Comparison of ENCODE assay signal across 18 mouse cellular contexts in the genomic region with DNA sequence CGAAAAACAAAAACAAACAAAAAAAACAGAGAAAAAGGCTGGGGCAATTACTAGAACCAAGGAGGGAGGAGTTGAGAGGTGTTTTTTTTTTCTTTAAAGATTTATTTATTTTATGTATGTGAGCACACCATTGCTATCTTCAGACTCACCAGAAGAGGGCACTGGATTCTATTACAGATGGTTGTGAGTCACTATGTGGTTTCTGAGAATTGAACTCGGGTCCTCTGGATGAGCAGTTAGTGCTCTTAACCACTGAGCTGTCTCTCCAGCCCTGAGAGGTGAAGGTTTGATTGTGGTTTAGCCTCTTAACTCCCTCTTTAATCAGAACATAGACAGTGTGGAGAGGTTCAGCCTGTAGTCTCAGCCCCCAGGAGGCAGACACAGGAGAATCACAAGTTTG. TPM values are rescaled to one million over a fixed set of nuclear protein-coding genes. Genes with fewer than 3 reads are reported as not detected.
DNase-seq lines count a peak whose midpoint lies in the region; ATAC-seq and TF ChIP-seq lines count a peak whose summit lies in the region.
"Had no signal": no experiment of that assay in that cellular context is flagged by ENCODE, and none has a peak within 500 bp of the region (broad histone marks: within the 10 kb centered on the region; RNA-seq: fewer than 3 reads in every experiment).

No protein-coding gene starts in this region.

- no peaks in the 10 kb centered on the region for H3K27me3 ChIP-seq in forebrain, postnatal 0 days (ENCODE audit: insufficient read depth, low read length)
- H3K27me3 ChIP-seq in forebrain, embryonic 12.5 days = no peaks in the 10 kb centered on the region
- no peaks in the 10 kb centered on the region for H3K27me3 ChIP-seq in liver, postnatal 0 days (ENCODE audit: insufficient read depth, low read length)
- H3K27me3 ChIP-seq in liver, embryonic 11.5 days (replicated peaks; ENCODE audit: control insufficient read depth, insufficient read depth, low read length) = no peaks in the 10 kb centered on the region
- no peaks in the 10 kb centered on the region for H3K27me3 ChIP-seq in E14TG2a.4 (ENCODE audit: insufficient read depth, low read length)
- H3K27me3 ChIP-seq: embryonic facial prominence, embryonic 12.5 days; heart, embryonic 13.5 days; midbrain, embryonic 12.5 days had no signal

- DNase-seq in forebrain, postnatal 0 days = no peak
- DNase-seq in liver, postnatal 0 days = no peak
- no peak for DNase-seq in liver, embryonic 11.5 days (ENCODE audit: low spot score)
- DNase-seq in spleen, postnatal 4 days (ENCODE audit: low spot score in 2 of 2) = no peak
- no peak for DNase-seq in frontal cortex, postnatal 36 days (ENCODE audit: low spot score in 2 of 2)
- DNase-seq: cerebellum, adult 9-11 months; gastrocnemius, postnatal 14 days; layer of hippocampus, adult 9-11 months; left cerebral cortex, postnatal 4 days; lung, adult 2 months had no signal

- H3K36me3 ChIP-seq in forebrain, postnatal 0 days (ENCODE audit: insufficient read depth) = peaks cover 48% of the 10 kb centered on the region
- H3K36me3 ChIP-seq in forebrain, embryonic 12.5 days (replicated peaks) = peaks cover 48% of the 10 kb centered on the region
- peaks cover 37% of the 10 kb centered on the region for H3K36me3 ChIP-seq in liver, postnatal 0 days (replicated peaks; ENCODE audit: insufficient read depth, low read length)
- peaks cover 11% of the 10 kb centered on the region for H3K36me3 ChIP-seq in liver, embryonic 11.5 days (ENCODE audit: control insufficient read depth, insufficient read depth, low read length)
- peaks cover 54% of the 10 kb centered on the region for H3K36me3 ChIP-seq in E14TG2a.4 (ENCODE audit: insufficient read depth, low read length)

- no peak for TF ChIP-seq EP300 in liver, postnatal 0 days (IDR thresholded peaks at IDR 0.05; ENCODE audit: low read depth)

- no peak overlapping the region for H3K4me3 ChIP-seq in forebrain, postnatal 0 days (ENCODE audit: low read depth, low read length)
- no peak overlapping the region for H3K4me3 ChIP-seq in forebrain, embryonic 12.5 days (replicated peaks)
- H3K4me3 ChIP-seq in liver, postnatal 0 days (ENCODE audit: low read depth, low read length) = no peak overlapping the region
- no peak overlapping the region for H3K4me3 ChIP-seq in liver, embryonic 11.5 days (ENCODE audit: low read depth, low read length)
- no peak overlapping the region for H3K4me3 ChIP-seq in E14TG2a.4 (replicated peaks; ENCODE audit: low read length)
- H3K4me3 ChIP-seq: embryonic facial prominence, embryonic 12.5 days; forebrain, embryonic 10.5 days; heart, embryonic 13.5 days; midbrain, embryonic 12.5 days had no signal

- H3K9me3 ChIP-seq in forebrain, postnatal 0 days (ENCODE audit: low read length) = no peaks in the 10 kb centered on the region
- H3K9me3 ChIP-seq in forebrain, embryonic 12.5 days = no peaks in the 10 kb centered on the region
- no peaks in the 10 kb centered on the region for H3K9me3 ChIP-seq in liver, postnatal 0 days (ENCODE audit: low read length)
- no peaks in the 10 kb centered on the region for H3K9me3 ChIP-seq in liver, embryonic 11.5 days (ENCODE audit: control insufficient read depth, low read length)
- no peaks in the 10 kb centered on the region for H3K9me3 ChIP-seq in E14TG2a.4 (ENCODE audit: low read length)
- H3K9me3 ChIP-seq: embryonic facial prominence, embryonic 12.5 days; forebrain, embryonic 10.5 days; heart, embryonic 13.5 days; midbrain, embryonic 12.5 days had no signal

- H3K4me1 ChIP-seq in forebrain, postnatal 0 days (ENCODE audit: insufficient read depth) = peaks cover 4% of the 10 kb centered on the region; the same call in 1 of the 2 replicates
- H3K4me1 ChIP-seq in forebrain, embryonic 12.5 days = peaks cover 4% of the 10 kb centered on the region
- peaks cover 3% of the 10 kb centered on the region for H3K4me1 ChIP-seq in liver, postnatal 0 days (ENCODE audit: insufficient read depth)
- H3K4me1 ChIP-seq in liver, embryonic 11.5 days (replicated peaks; ENCODE audit: control insufficient read depth, insufficient read depth, low read length) = no peaks in the 10 kb centered on the region
- H3K4me1 ChIP-seq in E14TG2a.4 (replicated peaks; ENCODE audit: low read depth, low read length) = peaks cover 48% of the 10 kb centered on the region

- peak; percentile 47 for TF ChIP-seq CTCF in forebrain, postnatal 0 days (IDR thresholded peaks at IDR 0.05; ENCODE audit: low read depth)
- peak; percentile 41 for TF ChIP-seq CTCF in liver, postnatal 0 days (IDR thresholded peaks at IDR 0.05; ENCODE audit: low read depth)
- peak; percentile 59 for TF ChIP-seq CTCF in E14TG2a.4 (conservative IDR thresholded peaks at IDR 0.05; ENCODE audit: low read length)

- 92% methylated on average over 2 of the region's 2 CpGs for WGBS in forebrain, postnatal 0 days
- 85% methylated on average over 2 of the region's 2 CpGs for WGBS in forebrain, embryonic 12.5 days
- WGBS in liver, postnatal 0 days (ENCODE audit: insufficient replicate concordance) = 60% methylated on average over 2 of the region's 2 CpGs
- 71% methylated on average over 2 of the region's 2 CpGs for WGBS in liver, embryonic 11.5 days

- H3K4me2 ChIP-seq in forebrain, postnatal 0 days (ENCODE audit: low read depth) = no peak overlapping the region
- no peak overlapping the region for H3K4me2 ChIP-seq in forebrain, embryonic 12.5 days
- no peak overlapping the region for H3K4me2 ChIP-seq in liver, postnatal 0 days (ENCODE audit: low read depth, low read length)
- H3K4me2 ChIP-seq in liver, embryonic 11.5 days = no peak overlapping the region
- H3K4me2 ChIP-seq: embryonic facial prominence, embryonic 12.5 days; heart, embryonic 13.5 days; hindbrain, embryonic 14.5 days; midbrain, embryonic 12.5 days had no signal

- ATAC-seq in forebrain, postnatal 0 days = no peak
- ATAC-seq in forebrain, embryonic 12.5 days (ENCODE audit: low FRiP score) = no peak
- no peak for ATAC-seq in liver, postnatal 0 days
- no peak for ATAC-seq in liver, embryonic 11.5 days (replicated peaks; ENCODE audit: low FRiP score)
- 0 out of 2 replicates have a peak, but pooled peaks have one; percentile 24 for ATAC-seq in megakaryocyte, adult 5-6 weeks (ENCODE audit: poor library complexity, severe bottlenecking)

- no peak overlapping the region for H3K27ac ChIP-seq in forebrain, postnatal 0 days (ENCODE audit: low read depth, low read length)
- no peak overlapping the region for H3K27ac ChIP-seq in forebrain, embryonic 12.5 days
- H3K27ac ChIP-seq in liver, postnatal 0 days (ENCODE audit: low read depth) = no peak overlapping the region
- H3K27ac ChIP-seq in liver, embryonic 11.5 days (ENCODE audit: low read depth, low read length) = no peak overlapping the region
- H3K27ac ChIP-seq: embryonic facial prominence, embryonic 12.5 days; forebrain, embryonic 10.5 days; heart, embryonic 13.5 days; hindbrain, embryonic 14.5 days; midbrain, embryonic 12.5 days had no signal

- no peak overlapping the region for H3K9ac ChIP-seq in forebrain, postnatal 0 days
- H3K9ac ChIP-seq in forebrain, embryonic 12.5 days = no peak overlapping the region
- H3K9ac ChIP-seq in liver, postnatal 0 days (replicated peaks) = no peak overlapping the region
- H3K9ac ChIP-seq in liver, embryonic 11.5 days (ENCODE audit: low read depth, low read length) = no peak overlapping the region
- H3K9ac ChIP-seq: embryonic facial prominence, embryonic 12.5 days; heart, embryonic 13.5 days; hindbrain, embryonic 14.5 days; midbrain, embryonic 12.5 days had no signal

RNA-seq across cellular contexts. Expression of gene Os9, which starts 5.9 kb away (rescaled TPM):
- 118 and 119 TPM in 2 replicates for total RNA-seq in forebrain, postnatal 0 days (2014; rRNA removed)
- polyA plus RNA-seq in forebrain, postnatal 0 days (2015; fragmentation: Nextera tagmentation; extraction: Ambion mirVana) = 122 TPM in 2 replicates
- polyA plus RNA-seq in forebrain, embryonic 12.5 days (2016; fragmentation: Nextera tagmentation; extraction: Ambion mirVana) = 86.1 and 90.2 TPM in 2 replicates
- polyA plus RNA-seq in liver, postnatal 0 days (2015; fragmentation: Nextera tagmentation; extraction: Ambion mirVana) = 78.8 and 81.4 TPM in 2 replicates
- 51.2 and 54.7 TPM in 2 replicates for polyA plus RNA-seq in liver, embryonic 11.5 days (2014; fragmentation: Nextera tagmentation; extraction: Ambion mirVana)
- total RNA-seq in megakaryocyte, adult 5-6 weeks (2015) = 39.9 and 42.3 TPM in 2 replicates
- 170 and 195 TPM in 2 replicates for total RNA-seq in megakaryocyte, adult 5-6 weeks (2017)

RNA-seq across cellular contexts. Expression of gene Agap2, which starts 40.0 kb away (rescaled TPM):
- total RNA-seq in forebrain, postnatal 0 days (2014; rRNA removed) = 220 and 258 TPM in 2 replicates
- polyA plus RNA-seq in forebrain, postnatal 0 days (2015; fragmentation: Nextera tagmentation; extraction: Ambion mirVana) = 3.5 and 4.6 TPM in 2 replicates
- polyA plus RNA-seq in forebrain, embryonic 12.5 days (2016; fragmentation: Nextera tagmentation; extraction: Ambion mirVana) = 0.73 and 1.1 TPM in 2 replicates
- polyA plus RNA-seq in liver, postnatal 0 days (2015; fragmentation: Nextera tagmentation; extraction: Ambion mirVana) = 0.33 and 0.88 TPM in 2 replicates
- polyA plus RNA-seq in liver, embryonic 11.5 days (2014; fragmentation: Nextera tagmentation; extraction: Ambion mirVana) = 2.2 and 2.3 TPM in 2 replicates
- 4.1 and 8.3 TPM in 2 replicates for total RNA-seq in megakaryocyte, adult 5-6 weeks (2015)
- total RNA-seq in megakaryocyte, adult 5-6 weeks (2017) = 32.5 and 35.4 TPM in 2 replicates
- polyA plus RNA-seq: heart, embryonic 13.5 days had no signal

RNA-seq across cellular contexts. Expression of gene Tspan31, which starts 45.0 kb away (rescaled TPM):
- total RNA-seq in forebrain, postnatal 0 days (2014; rRNA removed) = 105 and 201 TPM in 2 replicates
- polyA plus RNA-seq in forebrain, postnatal 0 days (2015; fragmentation: Nextera tagmentation; extraction: Ambion mirVana) = 83.9 and 98.1 TPM in 2 replicates
- polyA plus RNA-seq in forebrain, embryonic 12.5 days (2016; fragmentation: Nextera tagmentation; extraction: Ambion mirVana) = 139 and 158 TPM in 2 replicates
- 224 and 230 TPM in 2 replicates for polyA plus RNA-seq in liver, postnatal 0 days (2015; fragmentation: Nextera tagmentation; extraction: Ambion mirVana)
- polyA plus RNA-seq in liver, embryonic 11.5 days (2014; fragmentation: Nextera tagmentation; extraction: Ambion mirVana) = 112 and 121 TPM in 2 replicates
- 70.0 and 82.5 TPM in 2 replicates for total RNA-seq in megakaryocyte, adult 5-6 weeks (2015)
- 61.6 and 62.5 TPM in 2 replicates for total RNA-seq in megakaryocyte, adult 5-6 weeks (2017)

RNA-seq across cellular contexts. Expression of gene B4galnt1, which starts 50.0 kb away (rescaled TPM):
- 87.9 and 94.4 TPM in 2 replicates for total RNA-seq in forebrain, postnatal 0 days (2014; rRNA removed)
- polyA plus RNA-seq in forebrain, postnatal 0 days (2015; fragmentation: Nextera tagmentation; extraction: Ambion mirVana) = 87.3 and 87.8 TPM in 2 replicates
- 13.3 and 14.7 TPM in 2 replicates for polyA plus RNA-seq in forebrain, embryonic 12.5 days (2016; fragmentation: Nextera tagmentation; extraction: Ambion mirVana)
- polyA plus RNA-seq in liver, postnatal 0 days (2015; fragmentation: Nextera tagmentation; extraction: Ambion mirVana) = 27.2 and 32.2 TPM in 2 replicates
- 21.6 and 26.3 TPM in 2 replicates for polyA plus RNA-seq in liver, embryonic 11.5 days (2014; fragmentation: Nextera tagmentation; extraction: Ambion mirVana)
- total RNA-seq in megakaryocyte, adult 5-6 weeks (2015) = 113 TPM in 2 replicates
- total RNA-seq in megakaryocyte, adult 5-6 weeks (2017) = 67.7 and 75.5 TPM in 2 replicates

RNA-seq across cellular contexts. Expression of gene Cdk4, which starts 51.7 kb away (rescaled TPM):
- 432 and 445 TPM in 2 replicates for total RNA-seq in forebrain, postnatal 0 days (2014; rRNA removed)
- polyA plus RNA-seq in forebrain, postnatal 0 days (2015; fragmentation: Nextera tagmentation; extraction: Ambion mirVana) = 656 and 790 TPM in 2 replicates
- 2,431 and 2,450 TPM in 2 replicates for polyA plus RNA-seq in forebrain, embryonic 12.5 days (2016; fragmentation: Nextera tagmentation; extraction: Ambion mirVana)
- polyA plus RNA-seq in liver, postnatal 0 days (2015; fragmentation: Nextera tagmentation; extraction: Ambion mirVana) = 209 and 225 TPM in 2 replicates
- polyA plus RNA-seq in liver, embryonic 11.5 days (2014; fragmentation: Nextera tagmentation; extraction: Ambion mirVana) = 1,533 and 1,539 TPM in 2 replicates
- 276 and 285 TPM in 2 replicates for total RNA-seq in megakaryocyte, adult 5-6 weeks (2015)
- 174 and 258 TPM in 2 replicates for total RNA-seq in megakaryocyte, adult 5-6 weeks (2017)
